Mouse (Mus musculus): ENCODE results near the gene Arpc3. TPM values are rescaled to one million over a fixed set of nuclear protein-coding genes. Genes with fewer than 3 reads are reported as not detected.

Gene Arpc3
- polyA plus RNA-seq, 1 experiment from 2014 or later: 164 TPM

DNA sequence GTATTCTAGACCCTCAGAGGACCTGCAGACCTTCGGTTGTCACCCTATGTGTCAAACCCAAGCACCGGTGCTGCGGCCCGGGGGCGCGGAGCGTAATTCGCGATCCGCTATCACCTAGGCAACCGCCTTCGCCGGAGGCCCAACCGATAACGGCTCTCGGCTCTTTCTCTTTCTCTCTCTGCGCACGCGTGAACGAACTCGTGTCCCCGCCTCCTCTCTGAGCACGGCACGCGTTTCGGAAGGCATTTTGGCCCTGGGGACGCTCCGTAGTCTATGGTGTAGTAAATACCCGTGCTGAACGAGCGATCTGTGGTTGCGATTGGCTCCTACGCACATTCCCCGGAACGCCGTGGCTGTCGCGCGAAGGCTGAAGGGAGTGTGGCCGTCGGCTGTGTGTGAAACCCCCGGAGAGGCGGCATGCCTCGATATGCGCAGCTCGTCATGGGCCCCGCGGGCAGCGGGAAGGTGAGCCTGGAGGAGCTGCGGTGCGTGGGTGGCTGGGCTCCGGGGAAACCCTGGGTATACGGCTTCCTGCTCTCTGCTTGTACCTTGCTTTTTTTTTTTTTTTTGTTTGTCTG lies 19.4 kb upstream of the Arpc3 start, which contains the start of gene Fam216a:
TSS of gene Fam216a (minus strand) at position 173 of the 578 bp plus-strand sequence.
- no peaks in the 10 kb centered on the region for H3K27me3 ChIP-seq (ENCODE audit: control insufficient read depth, insufficient read depth, low read length)
- peak within 1 kb of the TSS; percentile 88 for H3K4me3 ChIP-seq (replicated peaks; ENCODE audit: low read length)
- H3K27ac ChIP-seq (ENCODE audit: low read length): peak within 1 kb of the TSS; percentile 95
- H3K4me2 ChIP-seq (ENCODE audit: low read depth, low read length): peak within 1 kb of the TSS; percentile 94
- no peaks in the 10 kb centered on the region for H3K9me3 ChIP-seq (replicated peaks; ENCODE audit: control insufficient read depth, low read length)
- ATAC-seq (ENCODE audit: insufficient read depth, low FRiP score): peak; percentile 95
- H3K4me1 ChIP-seq (ENCODE audit: control insufficient read depth, insufficient read depth, low read length): peaks cover 10% of the 10 kb centered on the region
- H3K36me3 ChIP-seq (ENCODE audit: control insufficient read depth, insufficient read depth, low read length): peaks cover 8% of the 10 kb centered on the region; the same call in 1 of the 2 replicates
- H3K9ac ChIP-seq (ENCODE audit: low read length): peak within 1 kb of the TSS; percentile 91
- under 1% methylated on average over 53 of the region's 53 CpGs for WGBS

DNA sequence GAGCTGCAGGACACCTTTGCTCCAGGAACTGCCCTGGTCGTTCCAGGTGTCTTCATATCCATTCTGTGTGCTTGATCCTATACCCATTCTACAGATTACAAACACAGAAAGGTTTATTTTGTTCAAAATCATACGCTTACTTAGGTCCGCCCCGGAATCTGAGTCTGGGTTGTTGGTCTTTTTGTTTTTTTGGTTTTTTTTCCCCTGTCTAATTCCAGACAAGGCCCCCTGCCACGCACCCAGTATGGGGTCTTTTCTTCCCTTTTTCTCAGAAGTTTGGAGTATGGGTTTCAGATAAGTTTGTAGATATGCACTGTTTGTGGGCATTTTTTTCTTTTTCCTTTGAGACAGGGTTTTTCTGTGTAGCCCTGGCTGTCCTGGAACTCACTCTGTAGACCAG lies 18.8 kb upstream of the Arpc3 start:
- H3K9ac ChIP-seq (ENCODE audit: low read length): peak overlapping the region; percentile 91
- WGBS: 6% methylated on average over 5 of the region's 5 CpGs
- peak overlapping the region; percentile 88 for H3K4me3 ChIP-seq (replicated peaks; ENCODE audit: low read length)
- peaks cover 10% of the 10 kb centered on the region for H3K4me1 ChIP-seq (ENCODE audit: control insufficient read depth, insufficient read depth, low read length)
- H3K4me2 ChIP-seq (ENCODE audit: low read depth, low read length): peak overlapping the region; percentile 94
- no peaks in the 10 kb centered on the region for H3K27me3 ChIP-seq (ENCODE audit: control insufficient read depth, insufficient read depth, low read length)
- no peak for ATAC-seq (ENCODE audit: insufficient read depth, low FRiP score)
- peak overlapping the region; percentile 95 for H3K27ac ChIP-seq (ENCODE audit: low read length)
- peaks cover 2% of the 10 kb centered on the region; the same call in 1 of the 2 replicates for H3K36me3 ChIP-seq (ENCODE audit: control insufficient read depth, insufficient read depth, low read length)
- no peaks in the 10 kb centered on the region for H3K9me3 ChIP-seq (replicated peaks; ENCODE audit: control insufficient read depth, low read length)

DNA sequence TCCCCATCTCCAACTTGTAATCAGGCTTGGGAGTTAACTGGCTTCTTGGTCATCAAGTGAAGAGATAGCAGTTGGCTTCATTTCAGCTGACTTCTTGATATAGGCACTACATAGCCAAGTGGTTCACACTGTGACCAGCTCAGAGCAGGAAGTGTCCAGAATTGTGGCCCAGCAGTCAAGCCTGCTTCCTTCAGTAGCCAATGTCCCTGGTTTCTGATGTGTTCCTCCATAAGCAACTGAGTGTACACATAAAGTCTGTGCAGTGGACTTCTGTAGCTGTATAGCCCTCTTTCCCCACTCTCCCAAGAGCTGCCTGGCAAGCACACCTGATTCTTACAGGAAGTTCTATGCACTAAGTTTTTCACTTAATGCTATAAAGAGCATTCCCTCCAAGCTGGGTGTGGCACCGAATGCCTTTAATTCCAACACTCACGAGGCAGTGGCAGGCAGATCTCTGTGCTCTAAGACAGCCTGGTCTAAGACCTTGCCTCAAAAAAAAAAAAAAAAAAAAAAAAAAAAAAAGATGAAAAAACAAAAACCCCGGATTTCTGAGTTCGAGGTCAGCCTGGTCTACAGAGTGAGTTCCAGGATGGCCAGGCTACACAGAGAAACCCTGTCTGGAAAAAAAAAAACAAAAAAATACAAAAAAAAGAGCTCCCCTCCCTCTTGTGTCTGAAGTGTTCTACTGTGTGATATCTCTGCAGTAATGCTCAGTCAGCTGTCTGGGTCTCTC lies 14.4 kb upstream of the Arpc3 start:
- no peak overlapping the region for H3K4me2 ChIP-seq (ENCODE audit: low read depth, low read length)
- no peak overlapping the region for H3K27ac ChIP-seq (ENCODE audit: low read length)
- no peak for ATAC-seq (ENCODE audit: insufficient read depth, low FRiP score)
- H3K27me3 ChIP-seq (ENCODE audit: control insufficient read depth, insufficient read depth, low read length): no peaks in the 10 kb centered on the region
- 87% methylated on average over 4 of the region's 4 CpGs for WGBS
- peaks cover 7% of the 10 kb centered on the region; the same call in 1 of the 2 replicates for H3K4me1 ChIP-seq (ENCODE audit: control insufficient read depth, insufficient read depth, low read length)
- H3K9me3 ChIP-seq (replicated peaks; ENCODE audit: control insufficient read depth, low read length): no peaks in the 10 kb centered on the region
- peaks cover 11% of the 10 kb centered on the region for H3K36me3 ChIP-seq (ENCODE audit: control insufficient read depth, insufficient read depth, low read length)
- H3K4me3 ChIP-seq (replicated peaks; ENCODE audit: low read length): no peak overlapping the region
- no peak overlapping the region for H3K9ac ChIP-seq (ENCODE audit: low read length)

DNA sequence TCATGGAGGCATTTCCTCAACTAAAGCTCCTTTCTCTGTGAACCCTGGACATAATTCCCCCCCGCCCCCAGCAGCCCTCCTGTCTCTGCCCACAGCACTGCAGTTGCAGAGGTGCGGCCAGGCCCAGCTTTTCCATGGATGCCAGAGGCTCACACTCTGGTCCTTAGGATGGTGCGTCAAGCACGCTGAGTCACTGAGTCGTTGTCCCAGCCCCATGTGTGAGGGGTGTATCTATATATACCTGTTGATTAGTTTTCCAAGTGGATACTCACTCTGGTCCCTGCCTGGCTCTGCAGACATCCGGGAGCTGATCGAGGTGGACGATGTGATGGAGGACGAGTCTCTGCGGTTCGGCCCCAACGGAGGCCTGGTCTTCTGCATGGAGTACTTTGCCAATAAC lies 13.5 kb upstream of the Arpc3 start:
- no peaks in the 10 kb centered on the region for H3K27me3 ChIP-seq (ENCODE audit: control insufficient read depth, insufficient read depth, low read length)
- no peak overlapping the region for H3K9ac ChIP-seq (ENCODE audit: low read length)
- no peak overlapping the region for H3K4me3 ChIP-seq (replicated peaks; ENCODE audit: low read length)
- peaks cover 11% of the 10 kb centered on the region for H3K36me3 ChIP-seq (ENCODE audit: control insufficient read depth, insufficient read depth, low read length)
- no peak overlapping the region for H3K4me2 ChIP-seq (ENCODE audit: low read depth, low read length)
- ATAC-seq (ENCODE audit: insufficient read depth, low FRiP score): no peak
- no peak overlapping the region for H3K27ac ChIP-seq (ENCODE audit: low read length)
- peaks cover 2% of the 10 kb centered on the region; the same call in 1 of the 2 replicates for H3K4me1 ChIP-seq (ENCODE audit: control insufficient read depth, insufficient read depth, low read length)
- no peaks in the 10 kb centered on the region for H3K9me3 ChIP-seq (replicated peaks; ENCODE audit: control insufficient read depth, low read length)
- WGBS: 97% methylated on average over 12 of the region's 12 CpGs

DNA sequence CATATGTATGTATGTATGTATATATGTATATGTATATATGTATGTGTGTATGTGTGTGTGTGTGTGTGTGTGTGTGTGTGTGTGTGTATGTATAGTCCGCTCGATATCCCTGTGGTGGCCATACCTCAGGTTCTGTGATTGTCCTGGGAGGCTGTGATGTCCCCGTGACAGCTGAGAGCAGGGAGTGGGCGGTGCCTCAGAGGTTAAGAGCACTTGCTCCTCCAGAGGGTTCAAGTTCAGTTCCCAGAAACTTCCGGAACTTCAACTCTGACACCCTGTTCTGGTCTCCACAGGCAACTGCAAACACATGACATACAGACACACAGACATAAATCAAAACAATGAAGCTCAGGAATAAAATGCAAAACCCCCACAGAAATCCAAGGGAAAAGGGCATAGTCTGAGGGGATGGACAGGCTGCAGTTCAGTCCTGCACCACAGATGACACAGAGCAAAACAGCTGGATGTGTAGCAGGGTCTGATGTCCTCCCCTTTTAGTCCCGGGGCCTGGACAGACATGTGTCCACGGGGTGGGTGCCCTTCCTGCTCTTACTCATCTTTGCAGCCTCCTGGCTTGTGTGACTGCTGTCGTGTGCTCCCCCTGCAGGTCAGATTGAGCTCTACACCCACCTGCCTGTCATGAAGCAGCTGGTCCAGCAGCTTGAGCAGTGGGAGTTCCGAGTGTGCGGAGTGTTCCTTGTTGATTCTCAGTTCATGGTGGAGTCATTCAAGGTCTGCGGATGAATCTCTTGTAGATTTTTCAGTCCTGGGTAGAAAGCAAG lies 12.1 kb upstream of the Arpc3 start:
- no peaks in the 10 kb centered on the region for H3K27me3 ChIP-seq (ENCODE audit: control insufficient read depth, insufficient read depth, low read length)
- no peak overlapping the region for H3K27ac ChIP-seq (ENCODE audit: low read length)
- 53% methylated on average over 11 of the region's 11 CpGs for WGBS
- H3K4me2 ChIP-seq (ENCODE audit: low read depth, low read length): no peak overlapping the region
- no peak overlapping the region for H3K4me3 ChIP-seq (replicated peaks; ENCODE audit: low read length)
- ATAC-seq (ENCODE audit: insufficient read depth, low FRiP score): peak; percentile 56
- H3K36me3 ChIP-seq (ENCODE audit: control insufficient read depth, insufficient read depth, low read length): peaks cover 11% of the 10 kb centered on the region
- H3K9ac ChIP-seq (ENCODE audit: low read length): no peak overlapping the region
- H3K9me3 ChIP-seq (replicated peaks; ENCODE audit: control insufficient read depth, low read length): no peaks in the 10 kb centered on the region
- no peaks in the 10 kb centered on the region for H3K4me1 ChIP-seq (ENCODE audit: control insufficient read depth, insufficient read depth, low read length)

DNA sequence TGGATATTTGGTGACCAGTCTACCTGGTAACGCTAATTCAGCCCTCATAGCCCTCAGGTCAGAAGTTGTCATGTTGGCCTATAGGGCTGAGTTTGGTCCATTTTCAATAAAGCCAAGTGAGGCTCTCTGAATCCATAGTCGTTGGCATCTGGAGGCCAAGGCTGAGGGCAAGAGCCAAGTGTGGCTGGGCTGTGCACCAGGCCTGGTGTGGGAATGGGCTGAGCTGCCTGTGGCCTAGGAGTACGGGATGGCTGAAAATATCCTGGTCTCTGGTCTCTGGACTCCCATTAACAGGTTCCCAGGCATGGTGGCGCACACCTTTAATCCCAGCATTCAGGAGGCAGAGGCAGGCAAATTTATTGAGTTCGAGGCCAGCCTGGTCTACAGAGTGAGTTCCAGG lies 1.7 kb upstream of the Arpc3 start:
- Histone ChIP-seq H3K4me2 (ENCODE audit: low read depth, low read length) (no peak overlapping the region), H3K27ac (ENCODE audit: low read length) (no peak overlapping the region), H3K9ac (ENCODE audit: low read length) (no peak overlapping the region), H3K27me3 (ENCODE audit: control insufficient read depth, insufficient read depth, low read length) (no peaks in the 10 kb centered on the region), H3K36me3 (ENCODE audit: control insufficient read depth, insufficient read depth, low read length) (no peaks in the 10 kb centered on the region), H3K9me3 (replicated peaks; ENCODE audit: control insufficient read depth, low read length) (no peaks in the 10 kb centered on the region), H3K4me1 (ENCODE audit: control insufficient read depth, insufficient read depth, low read length) (peaks cover 10% of the 10 kb centered on the region), H3K4me3 (replicated peaks; ENCODE audit: low read length) (no peak overlapping the region)
- ATAC-seq (ENCODE audit: insufficient read depth, low FRiP score): no peak
- 93% methylated on average over 5 of the region's 5 CpGs for WGBS

DNA sequence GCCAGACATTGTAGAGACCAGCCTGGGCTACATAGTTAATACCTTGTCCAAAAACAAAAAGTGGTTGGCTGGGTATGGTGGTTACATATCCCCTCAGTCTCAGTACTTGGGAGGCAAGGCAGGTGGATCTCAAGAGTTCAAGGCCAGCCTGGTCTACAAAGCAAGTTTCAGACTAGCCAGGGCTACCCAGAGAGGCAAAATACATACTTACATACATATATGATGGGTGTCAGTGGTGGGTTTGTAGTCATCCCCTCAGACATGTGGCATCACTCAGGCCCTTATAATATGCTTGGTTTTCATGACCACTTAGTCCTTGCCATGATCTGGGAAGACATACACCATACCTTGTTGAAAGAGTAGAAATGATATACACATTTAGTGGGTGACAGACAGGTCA lies 1.0 kb upstream of the Arpc3 start:
- no peak for ATAC-seq (ENCODE audit: insufficient read depth, low FRiP score)
- H3K36me3 ChIP-seq (ENCODE audit: control insufficient read depth, insufficient read depth, low read length): no peaks in the 10 kb centered on the region

DNA sequence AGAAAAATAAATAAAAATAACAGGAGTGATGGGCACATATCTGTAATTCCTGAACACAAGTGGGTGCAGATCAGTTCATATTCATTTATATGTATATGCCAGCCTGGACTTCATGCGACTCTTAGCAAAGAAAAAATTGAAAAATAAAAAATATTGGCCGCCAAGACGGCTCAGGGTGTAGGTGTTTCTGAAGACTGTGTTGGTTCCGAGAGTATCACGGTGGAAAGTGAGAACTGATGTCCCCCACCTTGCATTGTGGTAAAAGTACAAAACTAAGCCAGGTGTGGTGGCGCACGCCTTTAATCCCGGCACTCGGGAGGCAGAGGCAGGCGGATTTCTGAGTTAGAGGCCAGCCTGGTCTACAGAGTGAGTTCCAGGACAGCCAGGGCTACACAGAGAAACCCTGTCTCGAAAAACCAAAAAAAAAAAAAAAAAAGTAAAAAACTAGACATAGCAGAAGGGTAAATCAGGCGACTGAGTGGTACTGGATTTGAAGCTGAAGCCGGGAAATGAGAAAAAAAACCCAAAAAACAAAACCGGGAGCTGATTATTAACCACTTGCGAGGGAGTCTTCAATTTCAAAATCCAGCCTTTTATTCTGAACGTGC lies 396 bp upstream of the Arpc3 start:
- Histone ChIP-seq H3K27me3 (ENCODE audit: control insufficient read depth, insufficient read depth, low read length) (no peaks in the 10 kb centered on the region), H3K4me2 (ENCODE audit: low read depth, low read length) (peak overlapping the region; percentile 37; the same call in 1 of the 2 replicates), H3K36me3 (ENCODE audit: control insufficient read depth, insufficient read depth, low read length) (no peaks in the 10 kb centered on the region), H3K9ac (ENCODE audit: low read length) (no peak overlapping the region), H3K4me3 (replicated peaks; ENCODE audit: low read length) (peak overlapping the region; percentile 91; the same call in 1 of the 2 replicates), H3K27ac (ENCODE audit: low read length) (no peak overlapping the region), H3K9me3 (replicated peaks; ENCODE audit: control insufficient read depth, low read length) (no peaks in the 10 kb centered on the region), H3K4me1 (ENCODE audit: control insufficient read depth, insufficient read depth, low read length) (peaks cover 10% of the 10 kb centered on the region)
- no peak for ATAC-seq (ENCODE audit: insufficient read depth, low FRiP score)
- 53% methylated on average over 15 of the region's 16 CpGs for WGBS

More for the DNA sequence above, 1.0 kb upstream of the Arpc3 start:
- H3K4me2 ChIP-seq (ENCODE audit: low read depth, low read length): no peak overlapping the region
- H3K9me3 ChIP-seq (replicated peaks; ENCODE audit: control insufficient read depth, low read length): no peaks in the 10 kb centered on the region
- no peak overlapping the region for H3K4me3 ChIP-seq (replicated peaks; ENCODE audit: low read length)
- no peaks in the 10 kb centered on the region for H3K27me3 ChIP-seq (ENCODE audit: control insufficient read depth, insufficient read depth, low read length)
- no peak overlapping the region for H3K9ac ChIP-seq (ENCODE audit: low read length)
- peaks cover 10% of the 10 kb centered on the region for H3K4me1 ChIP-seq (ENCODE audit: control insufficient read depth, insufficient read depth, low read length)
- no peak overlapping the region for H3K27ac ChIP-seq (ENCODE audit: low read length)

All from stomach, embryonic 16.5 days (tissue).